Mouse (Mus musculus) right cerebral cortex, postnatal 25 days (tissue): Measurements from ENCODE around the gene Cilp2.
A peak's percentile ranks its signal among the peaks of the same experiment; 100 is the strongest.

Experiments used
- DNase-seq: peaks from one replicate; pipeline ENCODE4 v3.0.0; 2022

Cilp2 gene

GRCm38 (mm10) chr8:69887289-69888243, at the start of gene Cilp2:
Cilp2 (minus strand) TSS chr8:69887687.
- no peak for DNase-seq

GRCm38 (mm10) chr8:69936050-69936794, 48.7 kb upstream of the Cilp2 start:
- DNase-seq, result no peak

GRCm38 (mm10) chr8:69935431-69935830, 47.9 kb upstream of the Cilp2 start:
- no peak for DNase-seq

GRCm38 (mm10) chr8:69934582-69934981, 47.1 kb upstream of the Cilp2 start:
- no peak for DNase-seq

- no peak for DNase-seq
Observed at GRCm38 (mm10) chr8:69933811-69934210, 46.3 kb upstream of the Cilp2 start.

- no peak for DNase-seq
Observed at GRCm38 (mm10) chr8:69926901-69927300, 39.4 kb upstream of the Cilp2 start.

GRCm38 (mm10) chr8:69923986-69924385, 36.5 kb upstream of the Cilp2 start:
- no peak for DNase-seq

- DNase-seq, result no peak
Observed at GRCm38 (mm10) chr8:69921141-69921540, 33.7 kb upstream of the Cilp2 start.

- DNase-seq, result no peak
Observed at GRCm38 (mm10) chr8:69919876-69920662, 32.6 kb upstream of the Cilp2 start.

GRCm38 (mm10) chr8:69919010-69919409, 31.5 kb upstream of the Cilp2 start:
- peak; percentile 64 for DNase-seq

- DNase-seq, result no peak
Observed at GRCm38 (mm10) chr8:69918506-69918905, 31.0 kb upstream of the Cilp2 start.

GRCm38 (mm10) chr8:69915748-69916147, 28.3 kb upstream of the Cilp2 start:
- DNase-seq, result peak; percentile 34

GRCm38 (mm10) chr8:69914526-69914925, 27.0 kb upstream of the Cilp2 start:
- DNase-seq, result no peak

GRCm38 (mm10) chr8:69912478-69913074, 25.1 kb upstream of the Cilp2 start:
- DNase-seq, result no peak

GRCm38 (mm10) chr8:69911917-69912316, 24.4 kb upstream of the Cilp2 start:
- no peak for DNase-seq

- DNase-seq, result no peak
Observed at GRCm38 (mm10) chr8:69907106-69907505, 19.6 kb upstream of the Cilp2 start.

- no peak for DNase-seq
Observed at GRCm38 (mm10) chr8:69906260-69906659, 18.8 kb upstream of the Cilp2 start.

GRCm38 (mm10) chr8:69904096-69904495, 16.6 kb upstream of the Cilp2 start:
- no peak for DNase-seq

- peak; percentile 99 for DNase-seq
Observed at GRCm38 (mm10) chr8:69903063-69903542, 15.6 kb upstream of the Cilp2 start.

GRCm38 (mm10) chr8:69902163-69903062, 14.9 kb upstream of the Cilp2 start, which contains the start of the genes Tssk6, Ndufa13 and Yjefn3:
Tssk6 (plus strand) TSS chr8:69902184.
Ndufa13 (minus strand) TSS chr8:69902558.
Yjefn3 (minus strand) TSS chr8:69902712.
- DNase-seq, result no peak
